Mouse (Mus musculus) skeletal muscle tissue, adult 2 months (tissue): Measurements from ENCODE around the gene Bmp3.

Experiments used
- DNase-seq: peaks from one replicate; pipeline ENCODE4 v3.0.0-alpha.2; 2012; ENCODE audit warnings: low read depth, low spot score

Bmp3 gene

GRCm38 (mm10) chr5:98902339-98902738, 48.1 kb downstream of the Bmp3 start:
- no peak for DNase-seq

GRCm38 (mm10) chr5:98918716-98919115, 64.5 kb downstream of the Bmp3 start:
- DNase-seq, result no peak

GRCm38 (mm10) chr5:98921608-98922007, 67.4 kb downstream of the Bmp3 start:
- DNase-seq, result no peak

- DNase-seq, result no peak
Observed at GRCm38 (mm10) chr5:98922921-98923320, 68.7 kb downstream of the Bmp3 start.
